Mouse (Mus musculus) megakaryocyte-erythroid progenitor cell, adult 5 weeks (primary cell): Measurements from ENCODE around the gene Ccdc154. TPM values are rescaled to one million over a fixed set of nuclear protein-coding genes. Genes with fewer than 3 reads are reported as not detected.

Source experiments
- polyA plus RNA-seq: library from polyadenylated mRNA; stranded (reverse); fragments of >175 nt; gene quantifications from 2 replicates; pipeline ENCODE4 v1.2.3, GENCODE M21; 2012

The Ccdc154 gene
- polyA plus RNA-seq, result not detected in 2 replicates

DNA sequence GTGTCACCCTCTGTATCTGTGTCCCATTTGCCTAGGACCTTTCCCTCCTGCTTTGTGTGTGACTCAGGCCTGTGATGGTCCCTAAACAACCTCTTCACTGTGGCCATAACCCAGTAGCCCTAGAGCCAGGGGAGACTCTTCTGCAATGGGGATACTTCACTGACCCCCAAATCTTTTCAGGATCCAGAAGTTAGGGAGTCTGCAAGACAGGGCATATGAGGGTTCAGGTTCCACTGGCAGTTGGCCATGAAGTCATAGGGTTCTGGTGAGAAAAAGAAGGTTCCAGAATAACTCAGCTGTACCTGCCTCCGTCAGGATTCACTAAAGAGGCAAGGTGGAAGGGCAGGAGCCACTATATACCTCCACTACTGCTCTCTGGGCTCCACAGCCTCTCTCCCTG is at the start of gene Ccdc154:
Gene Ccdc154 (plus strand): TSS at position 301 of the 400 bp plus-strand sequence.

DNA sequence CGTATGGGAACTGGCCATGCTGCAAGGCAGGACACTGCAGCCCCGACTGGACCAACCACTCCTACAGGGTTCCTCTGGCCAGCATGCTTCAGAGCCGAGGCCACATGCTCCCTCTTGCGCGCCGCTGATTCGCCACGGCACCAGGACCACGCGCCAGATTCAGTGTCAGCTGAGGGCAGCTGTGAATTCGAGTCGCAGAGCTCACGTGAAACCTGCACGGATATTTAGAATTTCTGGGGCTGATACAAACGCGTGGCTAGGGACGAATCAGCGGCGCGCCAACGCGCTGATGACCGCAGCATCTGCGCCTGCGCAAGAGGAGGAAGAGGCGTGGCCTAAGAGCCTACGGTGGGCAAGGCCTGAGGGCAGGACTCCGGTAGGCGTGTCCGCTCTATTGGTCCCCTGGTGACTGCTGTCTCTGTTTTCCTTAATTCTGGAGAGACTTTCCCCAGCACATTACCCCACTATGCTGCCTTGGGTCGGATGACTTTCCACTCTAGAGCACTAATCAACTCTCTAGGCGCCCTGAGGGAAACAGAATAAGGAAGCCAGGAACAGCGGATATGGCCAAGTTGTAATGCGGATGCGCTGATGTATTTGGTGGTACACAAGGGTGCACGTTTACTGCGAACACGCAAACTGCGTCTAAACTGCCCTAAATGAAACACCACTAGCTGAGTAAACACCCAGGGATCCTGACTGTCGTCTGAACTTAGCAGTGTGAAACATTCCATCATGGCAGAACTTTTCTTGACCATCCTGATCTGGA is 46.4 kb upstream of the Ccdc154 start, which contains the start of gene Telo2:
Gene Telo2 (minus strand): TSS at position 304 of the 769 bp plus-strand sequence.

DNA sequence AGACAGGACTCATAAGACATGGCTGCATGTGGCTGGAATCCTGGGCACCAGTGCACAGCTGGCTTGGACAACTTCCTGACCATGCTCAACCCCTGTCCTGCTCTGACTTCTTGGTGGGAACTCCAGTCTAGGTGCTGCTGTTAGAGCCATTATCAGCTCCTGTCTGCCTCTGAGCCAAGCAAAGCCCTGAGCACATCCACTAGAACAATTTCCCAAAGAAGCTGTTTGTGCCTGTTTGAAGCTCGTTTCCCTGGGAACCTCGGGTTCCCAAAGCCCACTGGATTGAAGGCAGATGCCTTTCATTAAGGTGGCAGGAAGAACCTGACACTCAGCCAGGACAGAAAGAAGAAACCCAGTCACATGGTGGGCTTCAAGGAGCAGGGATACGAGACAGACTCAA is 41.9 kb upstream of the Ccdc154 start, which contains the start of gene Ptx4:
Gene Ptx4 (plus strand): TSS at position 355 of the 400 bp plus-strand sequence.

DNA sequence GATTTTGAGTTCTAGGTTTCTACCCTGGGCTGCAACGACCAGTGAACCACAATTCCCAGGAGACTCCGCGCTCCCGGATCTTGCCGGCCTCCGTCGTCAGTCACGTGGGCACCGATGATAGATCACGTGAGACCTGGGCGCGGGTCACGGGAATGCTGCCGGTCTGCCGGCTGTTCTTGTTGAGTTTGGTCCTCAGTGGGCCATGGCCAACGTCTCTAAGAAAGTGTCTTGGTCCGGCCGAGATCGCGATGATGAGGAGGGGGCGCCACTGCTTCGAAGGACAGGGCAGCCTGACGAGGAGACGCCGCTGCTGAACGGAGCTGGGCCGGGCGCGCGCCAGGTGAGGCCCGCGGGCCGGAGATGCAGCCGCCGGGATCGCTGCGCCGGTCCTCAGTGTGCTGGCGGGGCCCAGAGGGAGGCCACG is 29.0 kb upstream of the Ccdc154 start, which contains the start of gene Clcn7:
Gene Clcn7 (plus strand): TSS at position 117 of the 424 bp plus-strand sequence.

DNA sequence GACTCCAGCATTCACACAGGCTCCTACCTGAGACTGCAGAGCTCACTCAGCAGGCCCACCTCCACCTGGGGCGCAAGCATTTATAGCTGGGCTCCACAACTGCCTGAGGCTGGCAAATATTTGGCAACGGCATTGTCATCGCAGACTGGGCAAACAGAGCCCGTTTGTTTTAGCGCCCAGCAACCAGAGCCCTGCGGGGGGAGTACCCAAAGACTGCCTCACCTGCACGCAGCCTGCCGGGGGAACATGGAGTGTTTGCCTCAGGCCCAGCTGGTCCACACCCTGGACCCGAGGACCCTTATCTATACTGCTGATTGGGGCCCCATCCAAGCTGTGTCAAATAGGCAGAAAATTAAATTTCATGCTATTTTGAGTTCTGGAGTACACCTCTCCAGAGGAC is 13.2 kb downstream of the Ccdc154 start, which contains the start of gene Gm38655:
Gene Gm38655 (minus strand): TSS at position 61 of the 400 bp plus-strand sequence.

DNA sequence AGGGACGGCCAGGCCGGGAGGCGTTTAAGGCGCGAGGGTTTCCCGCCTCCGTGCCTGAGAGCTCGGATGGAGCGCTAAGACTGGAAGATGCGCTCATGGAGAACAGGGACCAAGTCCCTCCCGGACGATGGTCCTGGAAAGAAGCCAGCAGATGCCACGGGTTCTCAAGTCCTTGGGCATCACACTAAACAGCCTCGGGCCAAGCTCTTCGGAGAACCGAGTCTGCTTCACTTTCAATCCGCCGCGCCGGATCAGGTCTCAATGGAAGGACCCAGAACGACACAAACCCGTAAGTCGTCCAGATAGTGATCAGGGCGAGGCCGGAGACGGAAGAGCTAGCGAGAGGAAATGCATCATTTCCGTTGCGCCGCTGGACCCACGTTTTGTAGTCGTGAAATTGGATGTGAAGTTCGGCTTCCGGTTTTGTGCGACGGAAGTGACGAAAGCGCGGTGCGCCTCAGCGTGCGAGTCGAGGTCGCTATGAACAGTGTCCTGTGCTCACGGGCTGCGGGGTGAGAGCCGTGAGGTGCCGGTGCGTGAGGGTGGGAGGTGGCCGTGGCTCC is 21.9 kb downstream of the Ccdc154 start, which contains the start of gene BC003965:
Gene BC003965 (plus strand): TSS at position 426 of the 563 bp plus-strand sequence.

DNA sequence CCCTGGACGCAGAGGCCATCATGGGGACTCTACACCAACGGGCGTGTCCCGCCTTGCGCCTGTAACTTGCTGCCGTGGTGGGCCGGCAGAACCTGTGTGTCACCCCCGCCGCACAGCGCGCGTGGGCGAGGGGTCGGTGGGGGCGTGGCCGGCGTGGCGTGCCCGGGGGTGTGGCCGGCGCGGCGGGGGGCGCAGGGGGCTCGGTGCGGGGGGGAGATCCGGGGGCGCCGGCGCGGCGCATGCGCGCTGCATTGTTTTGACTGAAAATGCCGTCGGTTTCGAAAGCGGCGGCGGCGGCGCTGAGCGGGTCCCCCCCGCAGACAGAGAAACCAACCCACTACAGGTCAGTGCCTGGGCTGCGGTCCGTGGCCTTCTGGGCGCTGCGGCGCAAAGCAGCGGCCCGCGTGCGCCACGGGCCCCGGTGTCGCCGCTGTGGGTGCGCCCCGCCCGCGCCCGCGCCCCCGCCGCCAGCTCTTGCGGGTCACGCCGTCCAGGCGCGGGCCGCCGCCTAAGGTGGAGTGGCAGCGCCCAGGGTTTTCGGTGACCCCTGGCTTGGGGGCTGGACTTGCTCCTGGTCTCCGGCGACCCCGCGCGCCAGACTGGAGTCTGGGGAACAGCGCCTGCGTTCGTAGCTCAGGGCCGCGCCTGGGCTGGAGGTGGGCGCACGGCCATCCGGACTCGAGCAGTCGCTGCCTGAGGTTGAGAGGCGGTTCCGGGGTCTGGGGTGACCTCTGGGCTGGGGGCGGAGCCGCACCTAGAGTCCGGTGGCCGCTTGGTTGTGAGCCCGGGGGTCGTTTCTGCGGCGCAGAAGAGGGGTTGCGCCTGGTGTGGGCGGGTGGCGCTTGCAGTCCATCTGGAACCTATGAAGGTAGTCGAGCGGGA is 26.1 kb downstream of the Ccdc154 start, which contains the start of gene Unkl:
Gene Unkl (plus strand): TSS at position 248 of the 882 bp plus-strand sequence.

Other genes starting within 250 kb of the Ccdc154 start
- gene Mapk8ip3, start 225.5 kb upstream of the Ccdc154 start, polyA plus RNA-seq, result 47.5 and 84.7 TPM in 2 replicates
- gene Jpt2, start 201.8 kb upstream of the Ccdc154 start, polyA plus RNA-seq, result 21.6 and 25.1 TPM in 2 replicates
- 23.0 and 36.4 TPM in 2 replicates for gene Cramp1l, start 146.7 kb upstream of the Ccdc154 start, polyA plus RNA-seq
- 12.2 and 12.3 TPM in 2 replicates for gene Ift140, start 146.4 kb upstream of the Ccdc154 start, polyA plus RNA-seq
- gene Tmem204, start 78.9 kb upstream of the Ccdc154 start, polyA plus RNA-seq, result not detected in 2 replicates
- 38.2 and 47.2 TPM in 2 replicates for gene Telo2, start 46.5 kb upstream of the Ccdc154 start, polyA plus RNA-seq
- gene Ptx4, start 41.7 kb upstream of the Ccdc154 start, polyA plus RNA-seq, result 0.05 TPM in 1 of 2 replicates, not detected in the other
- gene Clcn7, start 29.1 kb upstream of the Ccdc154 start, polyA plus RNA-seq, result 20.5 and 22.9 TPM in 2 replicates
- gene Gm38655, start 13.0 kb downstream of the Ccdc154 start, polyA plus RNA-seq, result not detected in 2 replicates
- 22.4 and 24.1 TPM in 2 replicates for gene BC003965, start 22.1 kb downstream of the Ccdc154 start, polyA plus RNA-seq
- 35.4 and 53.1 TPM in 2 replicates for gene Unkl, start 25.9 kb downstream of the Ccdc154 start, polyA plus RNA-seq
- 17.5 and 21.9 TPM in 2 replicates for gene Gnptg, start 77.7 kb downstream of the Ccdc154 start, polyA plus RNA-seq
- gene Tsr3, start 77.7 kb downstream of the Ccdc154 start, polyA plus RNA-seq, result 12.3 and 13.5 TPM in 2 replicates
- 19.0 and 20.3 TPM in 2 replicates for gene Baiap3, start 93.9 kb downstream of the Ccdc154 start, polyA plus RNA-seq
- 334 and 403 TPM in 2 replicates for gene Ube2i, start 112.2 kb downstream of the Ccdc154 start, polyA plus RNA-seq
- gene Prss34, start 135.9 kb downstream of the Ccdc154 start, polyA plus RNA-seq, result 55.9 and 60.0 TPM in 2 replicates
- not detected in 2 replicates for gene Prss28, start 146.2 kb downstream of the Ccdc154 start, polyA plus RNA-seq
- gene Prss29, start 156.2 kb downstream of the Ccdc154 start, polyA plus RNA-seq, result not detected in 2 replicates
- not detected in 2 replicates for gene Tpsab1, start 183.1 kb downstream of the Ccdc154 start, polyA plus RNA-seq
- not detected in 2 replicates for gene Tpsb2, start 203.8 kb downstream of the Ccdc154 start, polyA plus RNA-seq
- not detected in 2 replicates for gene Tpsg1, start 206.8 kb downstream of the Ccdc154 start, polyA plus RNA-seq